Mouse (Mus musculus): ENCODE measurements at regions not wholly inside any gene's neighbourhood (a gene's known extent, or its start where the extent isn't known, plus 50 kb on each side); places are given as distances from the start of the nearest gene placed in this dataset.
A peak's percentile ranks its signal among the peaks of the same experiment; 100 is the strongest.

DNA sequence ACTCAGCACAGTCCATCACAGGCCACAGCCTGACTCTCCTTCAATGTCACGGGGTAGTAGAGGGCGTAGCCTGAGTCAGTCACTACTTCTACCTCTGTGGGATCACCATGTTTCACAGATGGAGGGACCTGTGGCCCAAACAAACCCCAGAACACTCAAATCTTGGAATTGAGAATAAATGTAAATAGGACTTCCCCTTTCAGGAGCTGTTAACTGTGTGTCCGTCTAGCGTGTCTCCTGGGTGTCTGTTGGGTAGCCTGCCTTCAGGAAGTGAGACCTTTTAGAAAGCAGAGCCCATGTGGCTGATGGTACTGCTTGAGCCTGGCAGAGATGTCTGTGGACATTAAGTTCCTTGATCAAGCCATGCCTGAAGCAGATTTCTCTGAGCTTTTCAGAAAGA is 87.4 kb upstream of the Smim23 start:
- no peak for DNase-seq (ENCODE audit: low spot score in 2 of 2)

GRCm38 (mm10) chr11:32908723-32909411 is 84.5 kb upstream of the Smim23 start:
- no peak for DNase-seq (ENCODE audit: low spot score in 2 of 2)

DNA sequence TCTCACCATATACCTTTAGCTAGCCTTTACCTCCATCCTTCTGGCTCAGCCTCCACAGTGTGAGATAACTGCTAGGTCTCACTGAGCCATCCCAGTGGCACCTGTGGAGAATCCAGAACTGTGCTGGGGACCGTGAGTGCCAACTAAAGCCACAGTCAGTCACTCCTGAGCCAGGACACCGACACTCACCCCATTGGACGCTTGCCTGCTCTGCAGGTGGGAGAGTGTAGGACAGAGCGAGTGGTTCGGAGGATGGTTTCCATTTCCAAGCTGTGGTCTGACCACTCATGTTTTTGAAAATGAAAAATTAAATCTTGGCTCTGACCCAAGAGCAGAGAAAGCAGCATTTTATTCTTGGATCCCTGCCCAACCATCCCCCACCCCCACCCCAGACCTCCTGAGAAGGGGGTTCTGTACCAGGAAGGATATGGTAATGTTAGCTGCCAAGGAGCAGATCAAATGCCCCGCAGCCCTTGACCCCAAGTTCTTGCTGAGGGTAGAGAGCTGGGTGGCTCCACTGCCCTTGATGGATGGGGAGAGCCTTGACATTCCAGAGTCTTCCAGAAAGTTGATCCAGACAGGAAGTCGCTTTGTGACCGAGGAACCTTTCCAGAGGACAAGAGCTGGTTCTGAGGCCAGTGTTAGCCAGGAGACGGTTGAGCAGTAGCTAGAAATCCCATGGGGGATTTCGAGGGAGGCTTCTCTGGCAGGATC is 83.3 kb upstream of the Smim23 start:
- no peak for DNase-seq (ENCODE audit: low spot score in 2 of 2)

GRCm38 (mm10) chr11:32903970-32904369 is 79.6 kb upstream of the Smim23 start:
- DNase-seq (ENCODE audit: low spot score in 2 of 2) = no peak

- DNase-seq (ENCODE audit: low spot score in 2 of 2) = peak; percentile 17 to 22
These were observed 79.0 kb upstream of the Smim23 start for GRCm38 (mm10) chr11:32903389-32903788.

DNA sequence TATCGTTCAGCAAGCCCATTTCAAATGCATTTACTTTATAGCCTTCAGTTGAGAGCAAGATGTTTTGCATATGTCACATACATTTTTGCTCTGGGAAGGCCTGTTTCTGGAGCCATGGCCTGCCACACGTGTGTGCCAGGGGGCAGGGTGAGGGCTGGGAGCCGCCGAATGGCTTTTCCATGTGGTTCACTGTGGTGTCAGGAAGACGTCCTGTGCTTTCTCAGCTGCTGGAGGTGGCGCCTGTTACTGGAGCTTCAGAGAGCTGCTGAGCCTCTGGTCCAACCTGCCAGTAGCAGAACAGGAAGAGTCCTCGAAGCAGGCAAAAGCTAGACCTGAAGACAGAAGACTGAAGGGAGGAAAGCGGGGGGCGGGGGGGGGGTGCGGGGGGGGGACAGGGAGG is 78.5 kb upstream of the Smim23 start:
- no peak for DNase-seq (ENCODE audit: low spot score in 2 of 2)

GRCm38 (mm10) chr11:32900437-32900836 is 76.0 kb upstream of the Smim23 start:
- DNase-seq (ENCODE audit: low spot score in 2 of 2) = no peak

DNA sequence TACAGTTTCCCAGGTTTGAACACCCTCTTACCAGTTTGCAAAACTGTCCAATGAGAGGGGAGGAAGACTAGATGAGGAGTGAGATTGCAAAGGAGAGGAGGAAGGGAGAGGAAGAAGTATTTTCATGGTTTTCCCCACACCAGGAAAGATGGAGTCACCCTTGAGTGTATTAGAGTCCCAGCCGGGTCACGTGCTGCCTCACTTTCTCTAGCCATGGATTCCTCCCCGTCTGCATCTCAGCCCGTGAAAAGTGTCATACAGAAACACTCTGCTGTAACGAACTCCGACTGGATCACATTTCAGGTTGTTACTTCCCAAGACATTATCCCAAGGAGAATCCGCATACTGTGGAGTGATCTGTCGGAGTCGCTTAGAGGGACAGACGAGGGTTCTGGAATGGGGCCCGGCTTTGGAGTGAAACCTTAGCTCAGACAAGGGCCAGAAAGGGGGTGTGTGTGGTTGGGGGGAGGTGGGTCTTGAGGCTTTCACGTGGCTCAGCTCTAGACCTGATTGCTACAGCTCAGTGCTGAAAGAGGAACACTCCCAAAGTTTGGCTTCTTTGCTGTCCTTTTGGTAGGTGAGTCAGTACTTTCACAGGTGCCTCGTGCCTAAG is 75.3 kb upstream of the Smim23 start:
- DNase-seq (ENCODE audit: low spot score in 2 of 2) = no peak

- no peak for DNase-seq (ENCODE audit: low spot score in 2 of 2)
These were observed 71.0 kb upstream of the Smim23 start for GRCm38 (mm10) chr11:32895400-32895799.

- no peak for DNase-seq (ENCODE audit: low spot score in 2 of 2)
These were observed 68.9 kb upstream of the Smim23 start for GRCm38 (mm10) chr11:32893146-32893903.

DNA sequence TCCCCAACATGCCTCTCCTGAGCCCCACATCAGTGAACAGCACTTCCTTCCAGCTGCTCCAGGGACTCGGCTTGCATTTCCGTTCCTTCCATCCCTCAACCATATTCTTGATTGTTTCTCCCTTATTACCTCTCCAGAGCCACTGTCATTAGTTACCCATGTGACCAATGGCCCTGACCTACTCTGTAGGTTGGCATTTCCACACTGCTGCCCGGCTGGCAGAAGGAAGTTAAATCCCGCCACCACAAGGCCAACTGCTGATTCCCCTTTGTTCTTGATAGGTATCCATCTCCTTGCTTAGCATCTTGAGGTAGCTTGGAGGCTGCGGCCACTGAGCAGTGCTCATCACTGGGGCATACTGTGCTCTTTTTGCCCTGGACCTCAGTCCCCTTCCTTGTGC is 68.1 kb upstream of the Smim23 start:
- no peak for DNase-seq (ENCODE audit: low spot score in 2 of 2)

- DNase-seq (ENCODE audit: low spot score in 2 of 2) = no peak
These were observed 64.8 kb upstream of the Smim23 start for GRCm38 (mm10) chr11:32889248-32889647.

GRCm38 (mm10) chr11:32884744-32885143 is 60.3 kb upstream of the Smim23 start:
- no peak for DNase-seq (ENCODE audit: low spot score in 2 of 2)

GRCm38 (mm10) chr11:32883062-32883852 is 58.9 kb upstream of the Smim23 start:
- DNase-seq (ENCODE audit: low spot score in 2 of 2) = no peak

GRCm38 (mm10) chr11:32878967-32879366 is 54.6 kb upstream of the Smim23 start:
- no peak for DNase-seq (ENCODE audit: low spot score in 2 of 2)

Small RNAs in the stretch of these regions (microRNA-seq; reads per million reads assigned to microRNA genes)
- 0 reads per million in 2 experiments for gene Gm26052
